Mouse (Mus musculus) ES-Bruce4 (cell line): Measurements from ENCODE around the gene Thsd1.

Experiments
- CTCF ChIP-seq: IDR thresholded peaks from one replicate; pipeline ENCODE4 v1.8.1; 2011; ENCODE audit warnings: low read depth, low read length
- EP300 ChIP-seq: IDR thresholded peaks from 2 replicates; pipeline ENCODE4 v1.6.1; 2011; ENCODE audit warnings: low read depth, low read length; ENCODE audit not compliant: insufficient read depth
- POLR2A ChIP-seq: IDR thresholded peaks from one replicate; pipeline ENCODE4 v1.8.1; 2011; ENCODE audit warnings: low read length; ENCODE audit not compliant: insufficient read depth

- TF ChIP-seq CTCF (no peak), EP300 (no peak), POLR2A (no peak)
Observed at GRCm38 (mm10) chr8:22226361-22226760, 752 bp upstream of the Thsd1 start.
